Mouse (Mus musculus) testis, adult 2 months (tissue): ENCODE results near the gene Serpinb9.

ENCODE experiments used
- CTCF ChIP-seq: fragments of 200-500 bp; IDR thresholded peaks from 2 replicates; pipeline ENCODE4 v1.5.1; 2012; ENCODE audit warnings: low read depth, mild to moderate bottlenecking, inconsistent platforms, low read length, moderate library complexity; ENCODE audit not compliant: control insufficient read depth, insufficient read depth, insufficient replicate concordance
- POLR2A ChIP-seq: fragments of 200-500 bp; IDR thresholded peaks from 2 replicates; pipeline ENCODE4 v1.6.1; 2012; ENCODE audit warnings: low read depth, mild to moderate bottlenecking, inconsistent platforms, low read length, moderate library complexity; ENCODE audit not compliant: control insufficient read depth

DNA sequence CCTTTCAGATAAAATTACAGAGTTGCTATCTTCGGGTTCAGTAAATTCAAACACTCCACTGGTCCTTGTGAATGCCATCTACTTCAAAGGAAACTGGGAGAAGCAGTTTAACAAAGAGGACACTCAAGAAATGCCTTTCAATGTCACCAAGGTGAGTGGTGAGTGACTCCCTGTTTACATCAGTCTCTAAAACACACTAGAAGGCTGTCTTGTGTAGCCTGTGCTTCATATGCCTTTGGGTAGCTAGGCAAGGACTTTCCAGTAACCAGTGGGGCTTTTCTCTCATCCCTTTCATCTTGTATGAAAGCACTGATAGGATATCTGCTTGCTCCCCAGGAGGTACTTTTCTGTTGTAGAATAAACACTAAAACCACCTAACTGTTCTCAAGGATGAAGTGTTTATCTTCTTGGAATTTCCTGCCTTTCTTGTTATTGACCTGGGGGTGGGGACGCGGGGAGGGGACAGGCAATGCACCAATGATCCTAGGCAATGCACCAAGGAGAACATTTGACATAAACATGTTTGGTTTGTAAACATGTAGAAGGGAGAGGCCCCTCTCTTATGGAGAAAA is 28.1 kb upstream of the Serpinb9 start:
- TF ChIP-seq CTCF: no peak
- no peak for TF ChIP-seq POLR2A
